Mouse (Mus musculus) layer of hippocampus, adult 8-10 months (tissue): ENCODE measurements around the gene Gm5795. TPM values are rescaled to one million over a fixed set of nuclear protein-coding genes. Genes with fewer than 3 reads are reported as not detected.
"Not testable (repeated sequence)": the region's sequence is repeated elsewhere in the genome, so short reads cannot be mapped to it uniquely, and the experiment has no call there.

Experiments used
- DNase-seq, 2 experiments: peaks; one replicate each; pipeline ENCODE4 v3.0.0; 2022; ENCODE audit warnings: low spot score in 2 of 2
- total RNA-seq, 4 experiments: library from RNA; stranded (reverse); gene quantifications; 2 replicates each; pipeline ENCODE4 v1.2.4; 2022

The Gm5795 gene
- total RNA-seq, result under 1 TPM in 1 of 4 experiments, not detected in 3; 0.51 TPM

DNA sequence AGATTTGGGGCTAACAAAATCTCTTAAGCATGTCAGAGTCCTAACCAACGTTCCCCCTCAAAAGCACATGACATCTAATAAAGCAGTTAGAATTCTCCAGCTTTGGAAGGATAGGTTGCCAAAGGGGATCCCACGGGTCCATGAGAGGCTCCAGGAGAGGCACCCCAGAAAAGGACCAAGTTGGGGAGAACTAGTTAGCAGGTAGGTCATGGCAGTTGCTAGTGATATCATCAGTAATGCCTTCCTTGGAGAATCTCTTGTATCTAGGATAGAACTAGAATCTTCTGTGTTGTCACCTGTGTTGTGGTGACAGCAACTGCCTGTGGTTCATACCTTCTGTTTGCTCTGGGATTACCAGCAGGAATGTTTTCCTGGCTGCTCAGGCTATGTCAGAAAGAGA is at the start of gene Gm5795:
Gene Gm5795, plus strand, starts transcription at position 301 of the 400 bp plus-strand sequence.
- DNase-seq, result not testable (repeated sequence)

DNA sequence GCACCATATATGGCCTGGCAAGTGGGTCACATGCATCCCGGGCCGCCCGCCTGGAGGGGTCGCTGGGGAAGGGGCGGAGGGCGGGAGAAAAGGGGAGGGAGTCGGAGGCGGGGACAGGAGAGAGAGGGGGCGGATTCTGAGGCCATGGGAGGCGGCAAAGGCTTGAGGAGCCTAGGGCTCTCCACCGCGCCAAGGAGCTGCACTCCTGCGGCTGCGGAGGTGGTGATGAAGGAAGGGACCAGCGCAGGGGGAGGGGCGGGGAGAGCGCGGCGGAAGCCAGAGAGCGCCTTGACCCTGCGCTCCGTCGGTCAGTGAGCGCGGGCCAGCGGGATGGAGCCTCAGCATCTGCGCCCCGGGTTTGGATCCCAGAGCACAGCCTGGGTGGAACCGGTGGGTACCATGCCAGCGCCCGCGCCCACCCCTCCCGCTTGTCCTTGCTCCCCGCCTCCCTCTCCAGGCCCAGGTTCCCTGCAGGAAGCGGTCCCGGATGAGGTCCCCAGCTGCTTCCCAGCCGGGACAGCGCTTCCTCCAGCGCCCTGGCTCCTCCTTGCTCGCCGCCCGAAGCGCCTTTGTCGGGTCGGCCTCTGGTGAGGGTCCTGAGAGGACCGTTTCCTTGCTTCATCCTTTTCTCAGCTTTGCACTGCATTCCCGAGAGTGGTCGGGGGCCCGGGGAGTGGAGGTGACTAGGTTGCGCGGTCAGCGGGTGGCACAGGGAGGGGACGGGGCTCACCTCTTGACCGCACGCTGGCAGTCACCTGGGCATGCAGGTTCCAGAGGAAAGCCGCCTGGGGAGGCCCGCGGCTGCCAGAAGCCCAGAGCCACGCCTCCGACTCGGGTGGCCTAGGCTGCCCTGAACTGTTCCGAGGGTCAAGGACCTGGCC is 20.5 kb downstream of the Gm5795 start, which contains the start of gene D830030K20Rik:
Gene D830030K20Rik, plus strand, starts transcription at position 217 of the 881 bp plus-strand sequence.
- not testable (repeated sequence) for DNase-seq

DNA sequence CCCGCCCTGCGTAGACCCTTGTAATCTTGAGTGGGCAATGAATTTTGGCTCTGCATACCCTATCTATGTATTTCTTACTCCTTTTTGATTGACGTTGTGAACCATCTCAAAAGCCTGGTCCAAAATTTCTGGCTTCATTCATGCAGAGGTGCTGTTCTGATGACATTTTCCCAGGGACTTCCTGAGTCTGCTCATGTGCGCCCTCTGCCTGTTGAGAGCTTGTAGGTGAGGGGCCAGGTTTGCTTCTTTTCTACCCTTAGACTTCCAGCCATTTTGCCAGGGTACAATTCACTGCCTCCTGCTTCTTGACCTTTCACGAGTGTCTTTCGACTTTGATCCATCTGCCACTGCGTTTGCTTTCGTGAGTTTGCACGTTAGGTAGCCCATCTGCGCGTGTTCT is 21.3 kb downstream of the Gm5795 start:
- DNase-seq, result peak in 1 of 2 experiments; percentile 4

Other genes with a start within 250 kb of the Gm5795 start
- not detected for gene Gm2888, start 158.3 kb upstream of the Gm5795 start, total RNA-seq
- gene Gm2897, start 139.0 kb upstream of the Gm5795 start, total RNA-seq, result under 1 TPM; 0.45 to 0.76 (median 0.61) TPM
- gene Gm10340, start 54.3 kb upstream of the Gm5795 start, total RNA-seq, result not detected
- gene D830030K20Rik, start 20.2 kb downstream of the Gm5795 start, total RNA-seq, result 1 to 10 TPM; 4.0 to 6.6 (median 4.6) TPM
- gene Gm2956, start 144.4 kb downstream of the Gm5795 start, total RNA-seq, result 1 to 10 TPM in 1 of 4 experiments, under 1 TPM in 1, not detected in 2; 0.91 to 6.2 TPM
- gene Gm10413, start 206.8 kb downstream of the Gm5795 start, total RNA-seq, result not detected
- 1 to 10 TPM; 2.5 to 5.5 (median 3.5) TPM for gene Gm10409, start 224.4 kb downstream of the Gm5795 start, total RNA-seq
- under 1 TPM in 1 of 4 experiments, not detected in 3; 0.50 TPM for gene Gm3005, start 239.8 kb downstream of the Gm5795 start, total RNA-seq